Mouse (Mus musculus) intestine, postnatal 0 days (tissue): ENCODE measurements at regions not wholly inside any gene's neighbourhood (a gene's known extent, or its start where the extent isn't known, plus 50 kb on each side); places are given as distances from the start of the nearest gene placed in this dataset.
A peak's percentile ranks its signal among the peaks of the same experiment; 100 is the strongest.

Source experiments
- ATAC-seq: fragments of 200-750 bp; cut with Nextera tagmentation; 2 replicates; pipeline ENCODE4 v1.8.0; 2017; ENCODE audit warnings: mild to moderate bottlenecking, moderate TSS enrichment, moderate library complexity
- H3K27ac ChIP-seq: fragments of 300-500 bp; sonication (generic); 2 replicates; pipeline ENCODE4 v1.5.1; 2014; ENCODE audit warnings: mild to moderate bottlenecking, low read depth, low read length, moderate library complexity
- H3K27me3 ChIP-seq: fragments of 300-500 bp; sonication (generic); replicated peaks from 2 replicates; pipeline ENCODE4 v1.6.1; 2014; ENCODE audit warnings: low read length, mixed read lengths; ENCODE audit not compliant: control insufficient read depth, insufficient read depth
- H3K36me3 ChIP-seq: fragments of 300-500 bp; sonication (generic); 2 replicates; pipeline ENCODE4 v1.6.1; 2014; ENCODE audit warnings: mild to moderate bottlenecking, moderate library complexity; ENCODE audit not compliant: control insufficient read depth, insufficient read depth
- H3K4me1 ChIP-seq: fragments of 300-500 bp; sonication (generic); replicated peaks from 2 replicates; pipeline ENCODE4 v1.6.1; 2014; ENCODE audit warnings: antibody characterized with exemption, low read length, mixed read lengths; ENCODE audit not compliant: control insufficient read depth, insufficient read depth
- H3K4me2 ChIP-seq: fragments of 300-500 bp; sonication (generic); replicated peaks from 2 replicates; pipeline ENCODE4 v1.6.1; 2014; ENCODE audit warnings: low read depth, mild to moderate bottlenecking, moderate library complexity
- H3K4me3 ChIP-seq: fragments of 300-500 bp; sonication (generic); 2 replicates; pipeline ENCODE4 v1.5.1; 2014; ENCODE audit warnings: low read depth, low read length
- H3K9ac ChIP-seq: fragments of 300-500 bp; sonication (generic); 2 replicates; pipeline ENCODE4 v1.6.1; 2014; ENCODE audit warnings: mild to moderate bottlenecking, low read depth, low read length
- H3K9me3 ChIP-seq: fragments of 300-500 bp; sonication (generic); 2 replicates; pipeline ENCODE4 v1.6.1; 2016; ENCODE audit warnings: mixed run types; ENCODE audit not compliant: control insufficient read depth
- CTCF ChIP-seq: sonication (generic); IDR thresholded peaks from 2 replicates; pipeline ENCODE4 v1.5.1; 2016; ENCODE audit warnings: low read depth, mild to moderate bottlenecking, control low read depth, antibody characterized with exemption, moderate library complexity
- WGBS: fragments of 180-500 bp; shearing (Covaris S2); extraction: QIAGEN DNeasy Blood & Tissue Kit; methylation state at CpG from one replicate; pipeline ENCODE4 v1.1.7; 2014; 5-methylcytosine and 5-hydroxymethylcytosine counted together

DNA sequence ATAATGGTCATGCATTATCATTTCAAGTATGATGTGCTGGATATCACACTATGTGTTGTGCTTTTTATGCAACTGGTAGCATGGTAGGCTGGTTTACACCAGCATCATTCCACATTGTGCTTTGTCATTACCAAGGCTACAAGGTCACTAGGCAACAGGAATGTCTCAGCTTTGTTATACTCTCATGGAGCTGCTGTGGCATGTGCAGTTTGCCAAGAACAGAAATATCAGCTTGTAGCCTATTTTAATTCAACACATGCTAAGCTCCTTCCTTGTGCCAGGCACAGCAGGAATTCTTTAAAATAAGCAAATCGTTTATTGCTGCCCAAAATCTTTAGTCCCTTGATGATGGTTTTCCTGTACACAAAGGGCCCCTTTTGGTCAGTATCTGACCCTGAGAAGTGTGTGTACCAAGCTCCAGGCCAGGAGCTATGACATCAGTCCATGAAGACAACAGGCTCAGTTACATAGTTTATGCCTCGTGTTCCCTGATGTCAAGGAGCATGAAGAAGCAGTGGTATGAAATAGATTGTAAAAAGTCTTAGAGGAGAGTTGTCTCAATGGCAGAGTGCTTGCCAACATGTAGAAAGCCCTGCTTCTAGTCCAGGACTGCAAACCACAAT, 314.0 kb upstream of the Cdyl start:
- Histone ChIP-seq H3K4me2 (no peak overlapping the region), H3K9ac (no peak overlapping the region), H3K27me3 (no peaks in the 10 kb centered on the region), H3K9me3 (no peaks in the 10 kb centered on the region), H3K36me3 (no peaks in the 10 kb centered on the region), H3K4me1 (no peaks in the 10 kb centered on the region), H3K4me3 (no peak overlapping the region), H3K27ac (no peak overlapping the region)
- TF ChIP-seq CTCF = no peak
- WGBS = 70% methylated on average over 2 of the region's 2 CpGs
- ATAC-seq = no peak

- ATAC-seq = no peak
- TF ChIP-seq CTCF = no peak
- H3K4me3 ChIP-seq = no peak overlapping the region
- no peaks in the 10 kb centered on the region for H3K36me3 ChIP-seq
- no peaks in the 10 kb centered on the region for H3K27me3 ChIP-seq
- no peak overlapping the region for H3K4me2 ChIP-seq
- H3K9me3 ChIP-seq = no peaks in the 10 kb centered on the region
- 74% methylated on average over 3 of the region's 3 CpGs for WGBS
- no peak overlapping the region for H3K27ac ChIP-seq
- no peak overlapping the region for H3K9ac ChIP-seq
- no peaks in the 10 kb centered on the region for H3K4me1 ChIP-seq
Observed at GRCm38 (mm10) chr13:35348283-35348682, 311.4 kb upstream of the Cdyl start.

GRCm38 (mm10) chr13:35359345-35359744, 300.3 kb upstream of the Cdyl start:
- H3K9ac ChIP-seq = no peak overlapping the region
- no peaks in the 10 kb centered on the region for H3K27me3 ChIP-seq

GRCm38 (mm10) chr13:35377487-35377886, 282.1 kb upstream of the Cdyl start:
- H3K4me1 ChIP-seq = 0 out of 2 replicates have a peak, but pooled peaks cover under 1% of the 10 kb centered on the region
- H3K9me3 ChIP-seq = no peaks in the 10 kb centered on the region
- H3K27me3 ChIP-seq = no peaks in the 10 kb centered on the region
- no peak overlapping the region for H3K9ac ChIP-seq
- no peak for ATAC-seq
- TF ChIP-seq CTCF = no peak
- no peak overlapping the region for H3K4me3 ChIP-seq
- no peak overlapping the region for H3K27ac ChIP-seq
- H3K36me3 ChIP-seq = no peaks in the 10 kb centered on the region
- H3K4me2 ChIP-seq = no peak overlapping the region
- 86% methylated on average over 2 of the region's 2 CpGs for WGBS

More at GRCm38 (mm10) chr13:35359345-35359744, 300.3 kb upstream of the Cdyl start:
- H3K9me3 ChIP-seq = no peaks in the 10 kb centered on the region
- H3K4me2 ChIP-seq = no peak overlapping the region
- no peak overlapping the region for H3K4me3 ChIP-seq
- 79% methylated on average over 3 of the region's 3 CpGs for WGBS
- no peak for ATAC-seq
- H3K4me1 ChIP-seq = no peaks in the 10 kb centered on the region
- TF ChIP-seq CTCF = no peak
- H3K27ac ChIP-seq = no peak overlapping the region
- H3K36me3 ChIP-seq = no peaks in the 10 kb centered on the region

DNA sequence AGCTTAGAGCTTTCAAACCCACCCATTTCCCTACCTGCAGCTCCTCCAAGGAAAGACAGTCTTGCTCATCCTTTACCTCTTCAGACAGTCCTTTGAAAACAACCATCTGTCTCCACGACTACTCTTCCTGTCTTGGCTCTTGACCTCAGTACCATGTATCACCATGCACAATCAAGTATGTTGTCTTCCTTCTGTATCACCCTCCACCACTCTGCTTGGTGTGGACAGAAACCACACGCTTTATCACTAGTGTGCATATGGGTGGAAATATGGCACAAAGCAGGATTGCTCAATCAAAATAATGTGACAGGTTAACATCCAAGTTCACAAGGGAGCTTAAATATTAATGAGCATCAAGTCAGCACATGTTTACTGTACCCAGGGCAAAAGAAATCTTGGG, 280.1 kb upstream of the Cdyl start:
- TF ChIP-seq CTCF = no peak
- Histone ChIP-seq H3K4me1 (0 out of 2 replicates have a peak, but pooled peaks cover 8% of the 10 kb centered on the region), H3K4me3 (no peak overlapping the region), H3K9me3 (no peaks in the 10 kb centered on the region), H3K27ac (no peak overlapping the region), H3K9ac (no peak overlapping the region), H3K27me3 (no peaks in the 10 kb centered on the region), H3K36me3 (no peaks in the 10 kb centered on the region), H3K4me2 (no peak overlapping the region)
- ATAC-seq = no peak
- 80% methylated on average over 2 of the region's 2 CpGs for WGBS

DNA sequence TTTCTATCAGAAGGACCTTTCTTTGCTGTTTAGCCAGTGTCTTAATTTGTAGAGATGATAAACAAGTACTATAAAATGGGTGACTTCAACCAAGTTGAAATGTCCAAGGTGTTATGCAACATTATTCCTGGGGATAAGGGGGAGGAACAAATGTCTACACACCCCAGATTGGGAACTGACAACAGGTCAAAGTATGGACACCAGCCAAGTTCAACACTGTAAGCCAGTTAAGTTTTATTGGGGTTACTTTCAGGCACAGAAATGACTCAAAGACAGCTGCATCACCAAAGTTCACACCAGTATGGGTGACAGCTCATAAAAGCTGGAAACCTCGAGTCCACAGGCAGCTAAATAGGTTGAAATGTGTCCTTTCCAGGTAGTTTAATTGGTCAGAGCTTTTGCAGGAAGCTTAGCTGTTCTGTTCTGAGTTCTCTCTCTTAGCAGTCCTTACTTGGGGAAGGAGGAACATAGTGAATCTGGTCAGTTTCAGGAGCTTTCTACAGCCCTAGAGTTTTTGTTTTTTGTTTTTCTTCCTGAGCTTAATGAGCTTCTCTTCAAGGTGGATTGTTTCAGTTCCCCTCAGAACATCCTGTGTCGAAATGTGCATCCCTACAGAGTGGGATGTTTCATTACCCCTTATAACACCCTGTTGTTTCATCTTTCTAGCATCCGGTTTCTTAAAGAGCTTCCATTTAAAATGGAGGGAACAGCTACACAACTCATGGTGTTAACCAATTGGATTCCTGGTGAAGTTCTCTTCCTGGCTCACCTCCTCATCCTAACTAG, 279.2 kb upstream of the Cdyl start:
- Histone ChIP-seq H3K9me3 (no peaks in the 10 kb centered on the region), H3K4me2 (no peak overlapping the region), H3K4me3 (no peak overlapping the region), H3K4me1 (0 out of 2 replicates have a peak, but pooled peaks cover 8% of the 10 kb centered on the region), H3K27ac (no peak overlapping the region), H3K27me3 (no peaks in the 10 kb centered on the region), H3K36me3 (no peaks in the 10 kb centered on the region), H3K9ac (no peak overlapping the region)
- 55% methylated on average over 3 of the region's 3 CpGs for WGBS
- ATAC-seq = peak; percentile 48
- TF ChIP-seq CTCF = no peak
